Mouse (Mus musculus) kidney, postnatal 25 days (tissue): ENCODE results near the gene Gtf2h4.

Experiments
- DNase-seq, 2 experiments: peaks; one replicate each; pipeline ENCODE4 v3.0.0; 2021; ENCODE audit warnings: mixed read lengths in 2 of 2

Gene Gtf2h4

DNA sequence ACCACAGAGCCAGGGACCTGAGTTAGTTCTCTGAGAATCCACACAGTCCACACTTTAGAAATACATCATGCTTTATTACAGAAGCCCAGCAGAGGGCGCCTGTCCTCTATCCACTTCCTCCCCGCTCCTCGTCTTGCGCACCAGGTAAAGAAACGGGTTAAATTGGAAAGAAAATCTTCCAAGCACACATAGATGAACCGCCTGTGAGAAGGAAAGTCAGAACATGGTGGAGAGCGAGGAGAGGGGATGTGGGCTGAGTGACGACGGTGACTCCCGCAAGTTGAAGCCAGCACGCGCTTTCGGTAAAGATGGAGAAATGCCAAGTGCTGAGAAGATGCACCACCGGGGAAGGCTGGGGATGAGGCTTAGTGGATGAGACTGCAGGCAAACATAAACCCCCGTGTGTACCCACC is 37.8 kb downstream of the Gtf2h4 start:
- peak; percentile 61 to 84 for DNase-seq

DNA sequence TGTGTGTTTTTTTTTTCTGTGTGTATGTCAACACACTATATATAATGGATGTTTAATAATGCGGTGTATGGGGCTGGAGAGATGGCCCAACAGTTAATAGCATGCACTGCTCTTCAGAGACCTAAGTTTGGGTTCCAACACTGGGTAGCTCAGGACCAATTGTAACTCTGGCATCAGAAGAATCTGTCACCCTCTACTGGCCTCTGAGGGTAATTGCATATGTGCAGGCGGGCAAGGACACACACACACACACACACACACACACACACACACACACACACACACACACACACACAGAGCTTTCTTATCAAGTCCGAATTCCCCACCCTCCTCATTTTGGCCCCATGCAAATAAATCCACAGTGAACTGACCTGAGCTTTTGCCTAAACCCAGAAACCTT is 38.3 kb downstream of the Gtf2h4 start:
- DNase-seq, result no peak

DNA sequence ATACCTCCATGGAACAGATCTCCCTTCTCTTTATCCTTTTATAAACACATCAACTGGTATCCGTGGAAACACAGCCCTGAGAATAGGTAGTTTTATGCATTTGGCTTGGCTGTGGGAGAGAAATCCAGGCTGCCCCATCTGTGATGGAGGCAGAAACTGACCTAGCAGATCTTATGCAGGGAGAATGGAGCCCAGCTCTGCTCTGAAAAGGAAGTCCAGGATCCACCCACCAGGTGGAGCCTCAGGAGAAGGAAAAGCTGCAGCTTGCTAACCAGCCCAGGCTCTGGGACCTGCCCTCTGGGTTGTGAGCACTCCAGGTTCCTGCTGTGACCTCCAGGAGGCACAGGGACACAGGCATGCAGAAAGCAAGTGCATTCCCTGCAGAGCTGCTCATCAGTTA is 39.5 kb downstream of the Gtf2h4 start:
- peak; percentile 56 to 77 for DNase-seq

DNA sequence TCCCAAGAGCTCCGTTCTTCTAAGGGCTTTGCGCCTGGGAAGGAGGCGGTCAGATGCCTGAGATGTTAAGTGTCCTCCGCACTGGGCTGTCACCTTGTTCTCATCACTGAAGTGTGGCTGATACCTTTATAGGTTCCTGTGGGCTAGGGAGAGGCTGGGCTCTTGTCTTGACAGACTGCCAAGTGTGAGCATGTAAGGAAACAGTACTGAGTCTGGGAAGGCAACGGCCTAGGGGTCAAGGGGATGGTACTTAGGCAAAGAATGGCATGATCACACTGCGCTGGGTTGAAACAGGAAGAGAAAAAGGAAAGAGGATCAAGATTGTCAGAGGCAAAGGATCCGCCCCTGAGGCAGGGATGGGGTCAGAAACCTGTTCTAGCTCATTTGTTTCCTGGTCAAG is 47.0 kb downstream of the Gtf2h4 start, which contains the start of gene Gm9573:
Gene Gm9573 (minus strand): TSS at position 101 of the 400 bp plus-strand sequence.
- no peak for DNase-seq
